Comparison of ENCODE assay signal across 1 mouse cellular context in the genomic region with DNA sequence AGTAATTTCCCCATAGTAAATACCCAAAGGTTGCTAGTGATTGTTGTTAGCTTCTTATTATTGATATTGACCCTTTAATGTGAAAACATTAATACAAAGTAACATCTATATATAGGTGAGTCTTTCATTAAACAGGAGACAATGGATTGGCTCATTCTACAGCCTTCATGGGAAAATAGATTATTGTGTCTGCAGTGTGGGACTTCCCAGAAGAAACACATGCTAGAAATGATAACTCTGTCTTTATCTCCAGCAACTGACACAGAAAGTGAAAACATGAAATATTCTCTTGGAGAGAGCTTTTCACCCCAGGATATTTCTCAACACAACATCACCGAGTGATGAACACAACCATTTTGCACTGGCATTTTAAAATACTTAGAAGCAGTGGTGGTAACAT.
A peak's percentile ranks its signal among the peaks of the same experiment; 100 is the strongest.
TF ChIP-seq lines count a peak whose summit lies in the region.

No protein-coding gene starts in this region.

TF ChIP-seq in MEL, 35 proteins besides CTCF, POLR2A, EP300 and RAD21:
- TF ChIP-seq MXI1 (IDR thresholded peaks at IDR 0.05; ENCODE audit: low read depth, low read length) (peak; percentile 56; the same call in 1 of the 2 replicates), MAFK (IDR thresholded peaks at IDR 0.05; ENCODE audit: borderline replicate concordance, low read depth, low read length) (0 out of 2 replicates have a peak, but pooled peaks have one; percentile 32), TAL1 (IDR thresholded peaks at IDR 0.05; ENCODE audit: low read length) (peak; percentile 69), ETS1 (IDR thresholded peaks at IDR 0.05; ENCODE audit: low read depth, low read length) (peak; percentile 97), KAT2A (conservative IDR thresholded peaks at IDR 0.05; ENCODE audit: low read depth, low read length) (no peak; the same call in 1 of the 2 replicates), SIN3A (IDR thresholded peaks at IDR 0.05; ENCODE audit: low read length) (peak; percentile 87), GATA1 (IDR thresholded peaks at IDR 0.05; ENCODE audit: low read depth, low read length) (peak; percentile 88), TCF12 (IDR thresholded peaks at IDR 0.05; ENCODE audit: low read depth, low read length) (peak; percentile 88), BHLHE40 (IDR thresholded peaks at IDR 0.05; ENCODE audit: borderline replicate concordance, low read depth, low read length) (peak; percentile 50; the same call in 1 of the 2 replicates), MAX (IDR thresholded peaks at IDR 0.05; ENCODE audit: low read length) (peak; percentile 27; the same call in 1 of the 2 replicates), USF1 (IDR thresholded peaks at IDR 0.05; ENCODE audit: low read depth, low read length) (no peak), MYB (IDR thresholded peaks at IDR 0.05; ENCODE audit: low read depth, low read length) (peak; percentile 71; the same call in 1 of the 2 replicates), USF2 (IDR thresholded peaks at IDR 0.05; ENCODE audit: borderline replicate concordance in 1 of 2, insufficient read depth in 1 of 2, low read depth in 1 of 2, low read length in 2 of 2) (no peak), ELF1 (IDR thresholded peaks at IDR 0.05; ENCODE audit: low read depth, low read length) (no peak), MYC (IDR thresholded peaks at IDR 0.05; ENCODE audit: low read depth, low read length) (peak; percentile 74; the same call in 1 of the 2 replicates), HCFC1 (IDR thresholded peaks at IDR 0.05; ENCODE audit: low read depth, low read length) (no peak), NELFE (IDR thresholded peaks at IDR 0.05; ENCODE audit: low read depth, low read length) (0 out of 2 replicates have a peak, but pooled peaks have one; percentile 15)
